Mouse (Mus musculus): ENCODE results near the gene Aaas. TPM values are rescaled to one million over a fixed set of nuclear protein-coding genes. Genes with fewer than 3 reads are reported as not detected.
"Not testable (repeated sequence)": the region's sequence is repeated elsewhere in the genome, so short reads cannot be mapped to it uniquely, and the experiment has no call there.

The Aaas gene
- total RNA-seq, 4 experiments from 2014 or later, result 5.3 to 7.5 (median 6.8) TPM

DNA sequence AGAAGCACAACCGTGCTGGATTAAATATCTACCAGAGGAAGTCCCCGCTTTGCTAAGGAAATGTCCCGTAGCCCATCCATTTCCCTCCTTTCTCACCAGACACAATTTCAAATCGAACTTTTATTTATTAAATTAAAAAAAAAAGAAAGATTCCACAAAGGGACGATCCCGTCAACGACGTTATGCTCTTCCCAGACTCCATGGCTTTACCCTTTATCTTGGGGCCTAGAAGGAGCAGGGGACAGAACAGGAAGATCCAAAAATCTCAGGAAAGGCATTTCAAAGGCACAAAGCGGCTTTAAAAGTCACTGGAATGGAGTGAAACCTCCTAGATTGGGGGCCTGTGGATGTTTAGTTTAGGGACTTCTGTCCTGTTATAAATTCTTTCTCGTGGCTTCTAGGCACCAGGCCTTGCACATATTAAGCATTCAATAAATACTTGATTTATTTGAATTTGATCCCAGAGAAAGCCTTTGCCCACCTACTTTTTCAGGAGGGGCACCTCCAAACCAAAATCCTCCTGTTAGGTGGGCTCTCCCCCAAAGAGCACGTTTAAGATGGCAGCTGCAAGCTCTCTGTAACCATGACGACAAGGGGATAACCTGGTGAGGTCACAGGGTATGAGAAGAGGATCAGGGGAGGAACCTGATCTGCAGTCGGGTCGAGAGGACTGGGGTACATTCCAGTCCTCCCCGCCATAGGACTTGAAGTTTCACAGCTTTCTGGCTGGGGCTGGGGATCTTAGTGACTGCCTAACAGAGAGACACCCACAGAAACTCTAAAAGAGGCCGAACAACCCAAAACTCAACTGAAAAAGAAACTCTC is 6.1 kb upstream of the Aaas start:
- DNase-seq (ENCODE audit: low spot score in 2 of 2), result no peak

DNA sequence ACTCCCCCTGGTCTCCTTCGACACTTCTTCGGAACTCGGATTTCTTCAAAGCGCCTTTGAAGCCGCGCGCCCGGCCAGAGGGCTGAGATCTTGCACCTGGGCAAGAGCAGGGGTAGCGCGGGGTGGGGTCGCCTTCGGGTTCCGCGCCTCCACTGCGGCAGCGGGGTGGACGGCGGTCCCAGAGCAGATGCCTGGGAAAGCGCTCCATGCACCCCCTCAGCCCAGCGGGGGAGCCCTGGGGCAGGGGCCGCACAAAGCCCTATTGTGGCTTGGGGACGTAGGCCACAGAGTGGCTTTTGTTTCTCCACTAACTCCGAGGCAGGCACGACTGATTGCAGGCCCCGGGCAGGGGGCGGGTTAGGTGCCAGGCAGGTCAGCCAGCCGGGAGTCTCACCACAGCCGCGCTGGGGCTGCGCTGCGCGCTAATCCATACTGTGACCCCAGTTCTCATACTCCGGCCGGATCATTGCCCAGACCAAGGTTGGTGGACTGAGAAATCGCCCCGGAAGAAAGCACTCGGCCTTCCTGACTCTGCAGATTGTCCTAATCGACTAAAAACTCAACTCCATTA is 5.4 kb upstream of the Aaas start:
- no peak for DNase-seq (ENCODE audit: low spot score in 2 of 2)

GRCm38 (mm10) chr15:102355134-102355870 is 4.7 kb upstream of the Aaas start:
- peak in 1 of 2 experiments; percentile 38 for DNase-seq (ENCODE audit: low spot score in 2 of 2)

DNA sequence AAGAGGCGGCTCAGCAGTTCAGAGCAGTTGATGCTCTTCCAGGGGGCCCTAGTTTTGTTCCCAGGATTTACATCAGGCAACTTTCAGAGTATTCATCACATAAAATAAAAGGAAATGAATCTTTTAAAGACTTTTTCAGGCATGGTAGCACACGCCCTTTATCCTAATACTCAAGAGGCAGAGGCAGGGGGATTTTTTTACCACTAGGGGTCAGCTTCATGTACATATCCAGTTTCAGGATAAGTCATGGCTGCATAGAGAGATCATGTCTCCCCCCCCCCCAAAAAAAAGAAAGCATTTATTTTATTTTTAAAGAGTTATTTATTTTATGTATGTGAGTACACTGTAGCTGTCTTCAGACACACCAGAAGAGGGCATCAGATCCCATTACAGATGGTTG is 3.4 kb upstream of the Aaas start:
- DNase-seq (ENCODE audit: low spot score in 2 of 2), result no peak

DNA sequence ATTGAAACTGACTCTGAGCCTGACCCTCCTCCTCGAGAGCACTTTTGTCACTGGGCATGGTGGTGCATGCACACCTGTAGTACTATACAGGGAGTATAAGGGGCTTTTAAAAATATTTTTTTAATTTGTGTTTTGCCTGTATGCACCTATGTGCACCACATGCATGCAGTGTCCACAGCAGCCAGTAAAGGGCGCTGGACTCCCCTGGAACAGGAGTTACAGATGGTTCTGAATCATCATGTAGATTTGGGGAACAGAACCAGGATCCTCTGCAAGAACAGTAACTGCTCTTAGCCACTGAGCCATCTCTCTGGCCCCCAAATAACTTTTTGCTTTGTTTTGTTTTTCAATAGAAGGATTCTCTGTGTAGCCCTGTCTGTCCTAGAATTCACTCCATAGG is 1.6 kb upstream of the Aaas start:
- DNase-seq (ENCODE audit: low spot score in 2 of 2), result no peak

DNA sequence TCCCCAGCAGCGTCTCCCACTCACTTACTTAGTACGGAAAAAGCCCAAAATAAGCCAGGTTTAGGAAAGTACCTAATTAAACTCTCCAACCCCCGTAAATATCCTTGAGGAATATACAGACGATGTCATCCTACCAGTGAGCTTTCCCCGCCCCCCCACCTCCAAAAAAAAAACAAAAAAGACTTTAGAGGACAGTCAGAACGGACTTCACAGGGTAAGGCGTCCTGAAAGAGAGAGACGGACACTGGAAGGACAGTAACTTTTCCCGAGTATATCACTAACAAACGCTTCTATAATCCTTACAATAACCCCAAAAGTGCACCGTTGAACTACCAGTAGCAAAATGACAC is 346 bp upstream of the Aaas start:
- DNase-seq (ENCODE audit: low spot score in 2 of 2), result no peak

GRCm38 (mm10) chr15:102346444-102346843 is 4.1 kb downstream of the Aaas start:
- DNase-seq (ENCODE audit: low spot score in 2 of 2), result no peak

- DNase-seq (ENCODE audit: low spot score in 2 of 2), result no peak
Measured at GRCm38 (mm10) chr15:102344490-102344889, 6.1 kb downstream of the Aaas start.

- no peak for DNase-seq (ENCODE audit: low spot score in 2 of 2)
Measured at GRCm38 (mm10) chr15:102341580-102341979, 9.0 kb downstream of the Aaas start.

- DNase-seq (ENCODE audit: low spot score in 2 of 2), result no peak
Measured at GRCm38 (mm10) chr15:102339612-102340011, 11.0 kb downstream of the Aaas start.

DNA sequence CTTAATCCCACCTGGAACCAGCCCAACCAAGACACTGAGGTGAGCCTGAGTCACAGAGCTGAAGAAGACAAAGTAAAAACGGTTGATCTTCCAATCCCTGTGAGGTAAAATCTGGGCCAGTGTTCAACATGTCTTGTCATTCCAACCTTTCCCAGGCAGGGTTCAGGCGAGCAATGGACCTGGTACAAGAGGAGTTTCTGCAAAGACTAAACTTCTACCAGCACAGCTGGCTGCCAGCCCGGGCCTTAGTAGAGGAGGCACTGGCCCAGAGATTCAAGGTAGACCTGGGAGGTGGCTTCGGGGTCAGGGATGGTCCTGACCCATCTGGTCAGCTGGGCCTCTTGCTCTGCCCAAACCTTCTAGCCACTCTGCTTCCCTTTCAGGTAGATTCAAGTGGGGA is 13.6 kb downstream of the Aaas start:
- DNase-seq (ENCODE audit: low spot score in 2 of 2), result no peak

DNA sequence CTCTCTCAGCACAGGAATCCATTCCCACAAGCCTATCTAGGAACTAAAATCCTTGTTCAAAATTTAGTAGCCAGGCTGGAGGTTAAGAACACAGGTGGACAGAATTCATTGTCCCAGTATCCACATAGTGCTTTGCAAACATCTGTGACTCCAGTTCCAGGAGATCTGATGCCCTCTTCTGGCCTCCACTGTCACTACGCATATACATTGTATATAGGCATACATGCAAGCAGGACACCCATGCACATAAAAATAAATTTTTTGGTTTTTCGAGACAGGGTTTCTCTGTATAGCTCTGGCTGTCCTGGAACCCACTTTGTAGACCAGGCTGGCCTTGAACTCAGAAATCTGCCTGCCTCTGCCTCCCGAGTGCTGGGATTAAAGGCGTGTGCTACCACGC is 14.6 kb downstream of the Aaas start:
- not testable (repeated sequence) for DNase-seq (ENCODE audit: low spot score in 2 of 2)

GRCm38 (mm10) chr15:102335254-102335653 is 15.3 kb downstream of the Aaas start:
- no peak for DNase-seq (ENCODE audit: low spot score in 2 of 2)

- peak; percentile 61 to 63 for DNase-seq (ENCODE audit: low spot score in 2 of 2)
Measured at GRCm38 (mm10) chr15:102331610-102332015, 19.0 kb downstream of the Aaas start, which contains the start of gene Myg1. TSS of gene Myg1 (plus strand) at chr15:102331709.

DNA sequence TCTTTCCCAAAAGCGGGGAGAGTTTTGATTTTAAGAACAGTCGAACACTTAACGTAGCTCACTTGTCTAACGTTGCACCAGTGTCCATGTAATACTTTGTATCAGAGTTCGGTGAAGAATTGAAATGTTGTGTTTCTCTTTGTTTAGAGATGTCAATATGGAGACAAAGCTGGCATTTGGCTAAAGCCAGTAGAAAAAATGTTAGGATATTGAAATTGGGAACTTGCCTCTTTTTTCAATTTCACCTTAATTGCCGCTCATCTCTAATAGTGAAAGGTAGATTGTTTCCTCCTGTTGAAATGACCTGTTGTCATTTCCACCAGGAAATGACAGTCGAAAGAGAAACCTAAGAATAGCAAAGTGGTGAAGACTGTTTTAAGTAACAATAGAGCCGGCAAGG is 23.7 kb downstream of the Aaas start:
- no peak for DNase-seq (ENCODE audit: low spot score in 2 of 2)

- peak; percentile 69 to 78 for DNase-seq (ENCODE audit: low spot score in 2 of 2)
Measured at GRCm38 (mm10) chr15:102326022-102326576, 24.5 kb downstream of the Aaas start, which contains the start of gene Pfdn5. TSS of gene Pfdn5 (plus strand) at chr15:102326116.

DNA sequence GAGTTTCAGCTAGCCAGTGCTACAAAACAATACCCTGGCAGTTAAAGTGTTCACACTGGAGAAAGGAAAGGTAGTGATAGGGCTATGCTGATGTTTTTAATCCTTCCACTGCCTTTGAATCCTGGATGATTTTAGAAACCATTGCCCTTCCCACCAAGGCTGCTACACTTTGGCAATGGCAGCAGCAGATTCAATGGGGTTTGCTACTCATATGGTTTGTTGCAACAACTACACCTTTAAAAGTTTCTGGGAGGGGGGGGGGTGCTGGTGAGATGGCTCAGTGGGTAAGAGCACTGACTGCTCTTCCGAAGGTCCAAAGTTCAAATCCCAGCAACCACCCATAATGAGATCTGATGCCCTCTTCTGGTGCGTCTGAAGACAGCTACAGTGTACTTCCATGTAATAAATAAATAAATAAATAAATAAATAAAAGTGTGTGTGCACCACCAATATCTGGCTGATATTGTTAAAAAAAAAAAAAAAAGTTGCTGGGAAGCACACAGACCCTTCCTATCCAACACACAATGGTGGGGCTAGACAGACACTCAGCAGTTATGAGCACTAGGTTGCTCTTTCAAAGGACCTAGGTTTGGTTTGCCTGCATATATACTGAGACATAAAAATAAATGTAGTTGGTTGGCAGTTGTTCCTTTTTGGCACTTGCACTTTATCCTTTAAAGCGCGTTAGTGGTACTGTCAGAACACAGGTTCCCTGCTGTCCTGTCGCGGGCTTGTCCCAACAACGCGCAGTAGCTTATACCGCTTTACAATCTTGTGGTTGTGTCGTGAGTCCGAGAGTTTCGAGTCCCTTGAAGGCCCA is 25.7 kb downstream of the Aaas start:
- no peak for DNase-seq (ENCODE audit: low spot score in 2 of 2)

DNA sequence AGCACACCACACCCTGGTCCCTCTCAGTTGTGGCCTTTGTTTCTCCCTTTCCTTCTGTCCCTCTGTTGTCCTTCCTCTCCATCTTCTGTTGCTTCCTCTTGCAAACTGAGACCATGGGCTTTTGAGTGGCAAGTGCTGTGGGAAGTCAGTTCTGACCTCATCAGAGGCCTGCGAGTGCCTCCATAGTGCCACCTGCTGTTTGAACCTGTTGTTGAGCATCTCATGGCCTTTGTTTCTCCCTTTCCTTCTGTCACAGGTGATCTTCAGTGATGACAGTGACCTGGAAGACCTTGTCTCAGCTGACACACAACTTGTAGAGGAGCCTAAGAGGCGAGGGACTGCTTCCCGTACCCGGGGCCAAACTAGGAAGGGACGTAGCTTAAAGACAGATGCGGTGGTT is 34.3 kb downstream of the Aaas start:
- DNase-seq (ENCODE audit: low spot score in 2 of 2), result peak in 1 of 2 experiments; percentile 29

DNA sequence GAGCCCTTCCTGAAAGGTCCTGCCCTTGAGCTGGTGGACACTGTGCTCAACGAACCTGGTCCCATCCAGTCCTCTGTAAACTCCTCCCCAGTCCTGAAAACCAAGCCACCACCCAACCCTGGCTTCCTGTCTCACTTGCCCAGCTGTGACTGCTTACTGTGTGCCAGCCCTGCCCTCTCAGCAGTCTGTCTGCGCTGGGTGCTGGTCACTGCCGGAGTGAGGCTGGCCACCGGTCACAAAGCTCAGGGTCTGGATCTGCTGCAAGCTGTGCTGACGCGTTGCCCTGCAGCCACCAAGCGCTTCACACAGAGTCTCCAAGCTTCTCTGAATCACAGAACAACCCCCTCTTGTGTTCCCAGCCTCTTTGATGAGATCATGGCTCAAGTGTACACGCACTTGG is 35.3 kb downstream of the Aaas start:
- DNase-seq (ENCODE audit: low spot score in 2 of 2), result no peak

- no peak for DNase-seq (ENCODE audit: low spot score in 2 of 2)
Measured at GRCm38 (mm10) chr15:102311489-102311888, 39.1 kb downstream of the Aaas start.

Measured in gastrocnemius, adult 8-10 months (tissue).